Mouse (Mus musculus): ENCODE measurements at regions not wholly inside any gene's neighbourhood (a gene's known extent, or its start where the extent isn't known, plus 50 kb on each side); places are given as distances from the start of the nearest gene placed in this dataset.
"Not testable (repeated sequence)": the region's sequence is repeated elsewhere in the genome, so short reads cannot be mapped to it uniquely, and the experiment has no call there.

GRCm38 (mm10) chr7:111840826-111841225 lies 61.0 kb upstream of the Galnt18 start:
- Histone ChIP-seq H3K27ac (ENCODE audit: low read depth, low read length) (no peak overlapping the region), H3K4me2 (ENCODE audit: low read depth, low read length, poor library complexity, severe bottlenecking) (no peak overlapping the region), H3K27me3 (ENCODE audit: insufficient read depth, low read length) (no peaks in the 10 kb centered on the region), H3K36me3 (ENCODE audit: insufficient read depth, low read length) (no peaks in the 10 kb centered on the region), H3K4me1 (ENCODE audit: insufficient read depth, low read length) (no peaks in the 10 kb centered on the region), H3K9me3 (ENCODE audit: low read length) (no peaks in the 10 kb centered on the region), H3K9ac (replicated peaks; ENCODE audit: low read length, poor library complexity, severe bottlenecking) (no peak overlapping the region), H3K4me3 (ENCODE audit: low read depth, low read length) (no peak overlapping the region)
- no peak for TF ChIP-seq CTCF (IDR thresholded peaks at IDR 0.05)
- ATAC-seq (ENCODE audit: low FRiP score) (no peak), DNase-seq (ENCODE audit: low spot score) (no peak)
- 89% methylated on average over 1 of the region's 1 CpGs for WGBS

DNA sequence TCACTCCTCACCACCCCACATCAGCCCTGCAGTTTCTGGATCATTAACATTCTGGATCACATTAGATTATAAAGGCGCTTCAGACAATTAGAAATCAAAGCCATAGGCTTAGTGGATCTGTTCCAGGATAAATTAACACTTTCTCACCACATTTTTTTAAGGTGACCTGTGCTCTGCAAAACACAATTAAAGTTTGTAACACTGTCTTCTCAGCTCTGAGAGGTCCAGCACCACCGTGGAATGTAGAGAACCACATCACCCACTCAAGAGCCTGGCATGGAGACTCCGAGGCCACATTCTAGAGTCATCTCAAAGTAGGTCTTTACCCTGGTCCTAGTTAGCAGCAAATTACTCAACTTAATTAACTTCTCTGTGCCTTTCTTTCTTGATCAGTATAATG lies 58.4 kb upstream of the Galnt18 start:
- Histone ChIP-seq H3K36me3 (ENCODE audit: insufficient read depth, low read length) (no peaks in the 10 kb centered on the region), H3K27ac (ENCODE audit: low read depth, low read length) (no peak overlapping the region), H3K4me2 (ENCODE audit: low read depth, low read length, poor library complexity, severe bottlenecking) (no peak overlapping the region), H3K4me3 (ENCODE audit: low read depth, low read length) (no peak overlapping the region), H3K27me3 (ENCODE audit: insufficient read depth, low read length) (no peaks in the 10 kb centered on the region), H3K9me3 (ENCODE audit: low read length) (no peaks in the 10 kb centered on the region), H3K4me1 (ENCODE audit: insufficient read depth, low read length) (no peaks in the 10 kb centered on the region), H3K9ac (replicated peaks; ENCODE audit: low read length, poor library complexity, severe bottlenecking) (no peak overlapping the region)
- TF ChIP-seq CTCF (IDR thresholded peaks at IDR 0.05), result no peak
- 69% methylated on average over 3 of the region's 3 CpGs for WGBS
- no peak for ATAC-seq (ENCODE audit: low FRiP score)
- DNase-seq (ENCODE audit: low spot score), result no peak

DNA sequence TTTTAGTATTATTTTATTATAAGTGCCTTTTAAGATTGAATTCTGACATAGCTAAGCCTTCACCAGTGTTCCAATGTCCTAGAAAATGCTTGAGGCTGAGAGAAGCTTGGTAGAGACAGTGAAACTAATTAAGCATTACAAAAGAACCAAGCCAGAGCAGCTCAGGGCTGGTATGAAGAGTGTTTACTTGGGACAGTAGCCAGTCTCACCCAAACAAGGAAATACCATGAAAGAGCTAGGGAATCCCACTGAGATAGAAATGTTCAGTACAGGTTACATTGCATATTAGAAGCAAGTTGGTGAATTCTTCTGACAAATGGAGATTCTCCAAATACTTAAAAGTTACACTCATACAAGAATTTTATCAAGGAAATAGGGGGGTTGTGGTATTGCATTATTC lies 54.6 kb upstream of the Galnt18 start:
- not testable (repeated sequence) for H3K27ac ChIP-seq (ENCODE audit: low read depth, low read length); H3K9me3 ChIP-seq (ENCODE audit: low read length); DNase-seq (ENCODE audit: low spot score); H3K9ac ChIP-seq (replicated peaks; ENCODE audit: low read length, poor library complexity, severe bottlenecking); ATAC-seq (ENCODE audit: low FRiP score); H3K36me3 ChIP-seq (ENCODE audit: insufficient read depth, low read length); H3K4me2 ChIP-seq (ENCODE audit: low read depth, low read length, poor library complexity, severe bottlenecking); H3K4me1 ChIP-seq (ENCODE audit: insufficient read depth, low read length); H3K4me3 ChIP-seq (ENCODE audit: low read depth, low read length); H3K27me3 ChIP-seq (ENCODE audit: insufficient read depth, low read length)

DNA sequence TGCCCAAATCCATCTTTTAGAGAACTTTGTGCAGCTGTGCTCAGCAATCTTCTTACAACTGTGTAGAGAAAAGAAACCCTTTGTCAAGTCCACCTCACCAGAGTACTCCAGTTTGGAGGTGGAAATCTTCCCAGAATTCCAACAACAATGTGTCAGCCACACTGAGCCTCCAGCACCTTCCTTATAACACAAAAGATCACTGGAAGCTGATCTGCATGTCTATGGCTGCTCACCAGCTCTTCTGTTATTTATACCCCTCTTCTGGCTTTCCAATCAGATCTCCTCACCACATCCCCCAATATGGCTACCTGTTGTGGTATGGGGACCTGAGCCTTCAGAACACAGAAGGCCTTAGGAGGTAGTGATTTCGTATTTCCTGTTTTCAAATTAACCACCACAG lies 50.2 kb upstream of the Galnt18 start:
- H3K4me1 ChIP-seq (ENCODE audit: insufficient read depth, low read length), result no peaks in the 10 kb centered on the region
- H3K27me3 ChIP-seq (ENCODE audit: insufficient read depth, low read length), result no peaks in the 10 kb centered on the region
- DNase-seq (ENCODE audit: low spot score) (no peak), ATAC-seq (ENCODE audit: low FRiP score) (no peak)
- no peak overlapping the region for H3K4me2 ChIP-seq (ENCODE audit: low read depth, low read length, poor library complexity, severe bottlenecking)
- no peaks in the 10 kb centered on the region for H3K9me3 ChIP-seq (ENCODE audit: low read length)
- no peak overlapping the region for H3K9ac ChIP-seq (replicated peaks; ENCODE audit: low read length, poor library complexity, severe bottlenecking)
- no peak overlapping the region for H3K4me3 ChIP-seq (ENCODE audit: low read depth, low read length)
- no peak for TF ChIP-seq CTCF (IDR thresholded peaks at IDR 0.05)
- no peak overlapping the region for H3K27ac ChIP-seq (ENCODE audit: low read depth, low read length)
- 79% methylated on average over 1 of the region's 1 CpGs for WGBS
- H3K36me3 ChIP-seq (ENCODE audit: insufficient read depth, low read length), result no peaks in the 10 kb centered on the region
